Mouse (Mus musculus) limb, embryonic 12.5 days (tissue): Measurements from ENCODE around the gene Fmo5. TPM values are rescaled to one million over a fixed set of nuclear protein-coding genes. Genes with fewer than 3 reads are reported as not detected.

ENCODE experiments used
- ATAC-seq: fragments of 200-750 bp; cut with Nextera tagmentation; 2 replicates; pipeline ENCODE4 v1.8.0; 2017; ENCODE audit warnings: low read depth, moderate TSS enrichment; ENCODE audit not compliant: insufficient number of reproducible peaks, insufficient read depth, low FRiP score, low TSS enrichment
- H3K27ac ChIP-seq: fragments of 300-500 bp; sonication (generic); 2 replicates; pipeline ENCODE4 v1.5.1; 2016; ENCODE audit warnings: mild to moderate bottlenecking, moderate library complexity
- H3K27me3 ChIP-seq: fragments of 300-500 bp; sonication (generic); 2 replicates; pipeline ENCODE4 v1.6.1; 2016; ENCODE audit warnings: mild to moderate bottlenecking, moderate library complexity
- H3K36me3 ChIP-seq: fragments of 300-500 bp; sonication (generic); 2 replicates; pipeline ENCODE4 v1.6.1; 2016; ENCODE audit warnings: mild to moderate bottlenecking, moderate library complexity
- H3K4me1 ChIP-seq: fragments of 300-500 bp; sonication (generic); replicated peaks from 2 replicates; pipeline ENCODE4 v1.6.1; 2016
- H3K4me2 ChIP-seq: fragments of 300-500 bp; sonication (generic); 2 replicates; pipeline ENCODE4 v1.6.1; 2016; ENCODE audit warnings: mild to moderate bottlenecking, moderate library complexity
- H3K4me3 ChIP-seq: fragments of 300-500 bp; sonication (generic); replicated peaks from 2 replicates; pipeline ENCODE4 v1.5.1; 2016; ENCODE audit warnings: mild to moderate bottlenecking
- H3K9ac ChIP-seq: fragments of 300-500 bp; sonication (generic); replicated peaks from 2 replicates; pipeline ENCODE4 v1.6.1; 2016; ENCODE audit warnings: mild to moderate bottlenecking, moderate library complexity
- H3K9me3 ChIP-seq: fragments of 300-500 bp; sonication (generic); 2 replicates; pipeline ENCODE4 v1.6.1; 2016; ENCODE audit warnings: mild to moderate bottlenecking, moderate library complexity
- WGBS: fragments of 180-500 bp; shearing (Covaris S2); methylation state at CpG from one replicate; pipeline ENCODE4 v1.1.7; 2016; 5-methylcytosine and 5-hydroxymethylcytosine counted together
- microRNA-seq: library from miRNA; unstranded; fragments of <30 nt; microRNA quantifications from one replicate; pipeline ENCODE4, GENCODE M21; 2017
- polyA plus RNA-seq: library from polyadenylated mRNA; unstranded; fragments of >200 nt; fragmentation: Nextera tagmentation; extraction: Ambion mirVana; gene quantifications from 2 replicates; pipeline ENCODE4 v1.2.1, GENCODE M21; 2016

Gene Fmo5
- polyA plus RNA-seq, 1 experiment from 2014 or later, result 1.4 TPM

DNA sequence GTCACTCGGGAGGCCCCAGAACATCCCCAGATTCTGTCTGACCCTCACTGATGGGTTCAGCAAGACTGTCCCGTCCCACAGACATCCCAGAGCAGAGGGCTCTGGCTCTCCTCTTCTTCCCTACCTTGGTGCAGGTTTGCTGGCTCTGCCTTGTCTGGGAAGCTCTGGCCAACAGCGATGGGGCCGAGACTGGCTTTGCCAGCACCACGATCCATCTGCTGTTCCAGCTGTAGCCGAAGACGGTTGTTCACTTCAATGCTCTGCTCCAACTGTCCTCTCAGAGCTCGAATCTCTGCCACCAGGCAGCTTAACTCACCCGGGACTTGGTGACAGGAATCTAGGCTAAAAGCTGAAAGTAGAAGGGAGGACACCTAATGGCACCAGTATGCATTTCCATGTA is 68.3 kb downstream of the Fmo5 start:
- H3K27me3 ChIP-seq, result no peaks in the 10 kb centered on the region
- H3K4me3 ChIP-seq, result no peak overlapping the region
- no peak overlapping the region for H3K4me2 ChIP-seq
- H3K27ac ChIP-seq, result no peak overlapping the region
- H3K36me3 ChIP-seq, result no peaks in the 10 kb centered on the region
- H3K9ac ChIP-seq, result no peak overlapping the region
- 84% methylated on average over 9 of the region's 9 CpGs for WGBS
- H3K9me3 ChIP-seq, result no peaks in the 10 kb centered on the region
- no peaks in the 10 kb centered on the region for H3K4me1 ChIP-seq
- ATAC-seq, result no peak

DNA sequence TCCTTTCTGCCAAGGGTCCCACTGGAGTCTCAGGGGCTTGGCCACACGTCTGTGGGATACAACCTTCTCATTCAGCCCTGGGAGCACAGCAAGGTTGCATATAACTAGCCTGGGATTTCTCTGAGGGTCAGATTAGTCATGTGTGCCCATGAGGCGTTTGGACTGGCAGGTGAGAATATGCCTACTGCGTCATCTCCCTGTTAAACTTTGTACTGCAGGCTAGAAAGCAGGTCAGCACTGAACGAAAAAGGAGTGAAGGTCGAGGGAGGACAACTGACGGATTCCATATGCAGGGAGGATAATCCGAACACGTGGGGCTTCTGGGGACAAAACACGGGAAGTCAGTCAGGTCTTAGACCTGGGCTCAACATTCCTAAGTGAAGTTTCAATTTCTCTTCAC is 68.7 kb downstream of the Fmo5 start:
- no peak overlapping the region for H3K4me3 ChIP-seq
- H3K4me2 ChIP-seq, result no peak overlapping the region
- no peaks in the 10 kb centered on the region for H3K27me3 ChIP-seq
- H3K9ac ChIP-seq, result no peak overlapping the region
- H3K36me3 ChIP-seq, result no peaks in the 10 kb centered on the region
- no peak for ATAC-seq
- no peaks in the 10 kb centered on the region for H3K4me1 ChIP-seq
- H3K9me3 ChIP-seq, result no peaks in the 10 kb centered on the region
- WGBS, result 70% methylated on average over 9 of the region's 9 CpGs
- no peak overlapping the region for H3K27ac ChIP-seq

DNA sequence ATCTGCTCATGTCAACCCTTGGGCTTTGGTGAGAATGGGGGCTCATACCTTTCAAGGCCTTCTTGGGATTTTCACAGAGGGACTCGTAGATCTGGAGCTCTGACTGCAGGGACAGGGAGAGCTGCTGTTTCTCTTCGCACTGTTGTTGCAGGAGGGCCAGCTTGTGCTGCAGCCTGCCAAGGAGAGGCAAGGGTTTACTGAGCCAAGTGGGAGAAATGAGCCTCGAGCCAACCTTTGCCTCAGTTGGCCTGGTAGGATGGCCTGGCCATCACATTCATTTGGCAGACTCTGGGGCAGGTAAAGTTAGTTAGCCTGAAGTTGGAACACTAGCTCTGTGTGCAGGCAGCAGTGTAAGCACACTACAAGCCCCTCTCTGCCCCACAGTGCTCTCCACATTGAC is 70.5 kb downstream of the Fmo5 start:
- H3K4me1 ChIP-seq, result no peaks in the 10 kb centered on the region
- no peak overlapping the region for H3K4me3 ChIP-seq
- no peak for ATAC-seq
- H3K36me3 ChIP-seq, result no peaks in the 10 kb centered on the region
- 86% methylated on average over 3 of the region's 3 CpGs for WGBS
- no peaks in the 10 kb centered on the region for H3K27me3 ChIP-seq
- no peak overlapping the region for H3K9ac ChIP-seq
- no peak overlapping the region for H3K4me2 ChIP-seq
- H3K9me3 ChIP-seq, result no peaks in the 10 kb centered on the region
- no peak overlapping the region for H3K27ac ChIP-seq

DNA sequence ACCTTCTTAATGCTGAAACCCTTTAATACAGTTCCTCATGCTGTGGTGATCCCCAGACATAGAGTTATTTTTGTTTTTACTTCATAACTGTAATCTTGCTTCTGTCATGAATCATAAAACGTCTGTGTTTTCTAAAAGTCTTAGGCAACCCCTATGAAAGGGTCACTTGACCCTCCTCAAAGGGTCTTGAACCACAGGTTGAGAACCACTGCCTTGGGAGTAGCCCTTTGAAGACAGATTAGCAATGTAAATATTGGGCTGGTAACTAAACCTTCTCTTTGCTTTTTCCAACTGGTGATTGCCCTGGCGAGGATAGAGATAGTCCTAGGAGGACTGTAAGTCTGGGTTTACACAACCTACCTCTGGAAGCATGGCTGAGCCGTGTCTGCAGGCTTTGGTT is 72.6 kb downstream of the Fmo5 start:
- no peaks in the 10 kb centered on the region for H3K27me3 ChIP-seq
- ATAC-seq, result no peak
- H3K4me2 ChIP-seq, result no peak overlapping the region
- no peaks in the 10 kb centered on the region for H3K4me1 ChIP-seq
- H3K36me3 ChIP-seq, result no peaks in the 10 kb centered on the region
- H3K9me3 ChIP-seq, result no peaks in the 10 kb centered on the region
- no peak overlapping the region for H3K9ac ChIP-seq
- H3K27ac ChIP-seq, result no peak overlapping the region
- 64% methylated on average over 3 of the region's 3 CpGs for WGBS
- H3K4me3 ChIP-seq, result no peak overlapping the region

DNA sequence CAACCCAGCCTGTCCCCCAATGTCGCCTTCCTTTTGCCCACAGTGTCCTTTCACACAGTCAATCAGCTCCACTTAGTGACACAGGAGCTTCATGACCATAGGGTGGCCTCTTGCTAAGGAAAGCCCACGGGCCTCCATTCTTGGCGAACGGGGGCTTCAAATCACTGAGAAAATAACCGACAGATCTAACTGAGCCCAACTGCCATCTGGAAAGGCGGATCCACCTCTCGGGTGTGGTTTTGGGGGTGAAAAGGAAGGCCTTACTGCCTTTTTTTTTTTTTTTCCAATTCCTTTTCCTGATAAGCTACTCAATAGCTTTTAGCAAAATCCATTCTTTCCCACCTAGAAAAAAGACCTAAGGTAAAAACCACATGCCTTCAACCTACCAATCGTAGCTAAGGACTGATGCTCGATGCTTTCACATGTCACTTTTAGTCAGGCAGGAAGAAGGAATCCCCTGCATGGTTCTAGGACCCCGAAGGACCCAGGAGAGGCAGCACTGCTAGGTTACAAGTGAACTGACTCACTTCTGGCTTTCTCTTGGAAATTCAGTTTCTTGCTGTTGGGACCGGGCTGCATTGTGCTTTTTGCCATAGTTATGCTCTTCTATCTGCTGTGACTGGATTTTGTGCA is 74.0 kb downstream of the Fmo5 start:
- no peaks in the 10 kb centered on the region for H3K9me3 ChIP-seq
- H3K4me2 ChIP-seq, result no peak overlapping the region
- no peak overlapping the region for H3K4me3 ChIP-seq
- H3K27ac ChIP-seq, result no peak overlapping the region
- no peak for ATAC-seq
- H3K4me1 ChIP-seq, result no peaks in the 10 kb centered on the region
- no peaks in the 10 kb centered on the region for H3K27me3 ChIP-seq
- H3K36me3 ChIP-seq, result no peaks in the 10 kb centered on the region
- H3K9ac ChIP-seq, result no peak overlapping the region
- 90% methylated on average over 11 of the region's 11 CpGs for WGBS

Small RNAs within 50 kb of the gene (microRNA-seq; reads per million reads assigned to microRNA genes)
- not detected for gene Mir7225

Other genes starting within 250 kb of the Fmo5 start
- not detected in 2 replicates for gene Olfr1402, start 206.8 kb upstream of the Fmo5 start, polyA plus RNA-seq
- gene Chd1l, start 18.6 kb upstream of the Fmo5 start, polyA plus RNA-seq, result 21.3 and 22.0 TPM in 2 replicates
- 6.2 and 7.1 TPM in 2 replicates for gene Prkab2, start 29.4 kb downstream of the Fmo5 start, polyA plus RNA-seq
- not detected in 2 replicates for gene Gm17651, start 45.9 kb downstream of the Fmo5 start, polyA plus RNA-seq